Mouse (Mus musculus) hindbrain, postnatal 0 days (tissue): ENCODE data around the gene Elof1. TPM values are rescaled to one million over a fixed set of nuclear protein-coding genes. Genes with fewer than 3 reads are reported as not detected.

ENCODE experiments used
- ATAC-seq: fragments of 200-750 bp; cut with Nextera tagmentation; 2 replicates; pipeline ENCODE4 v1.8.0; 2017; ENCODE audit warnings: mild to moderate bottlenecking, moderate TSS enrichment, moderate library complexity
- DNase-seq: peaks from one replicate; pipeline ENCODE4 v3.0.0-alpha.2; 2015; ENCODE audit warnings: low spot score
- H3K27ac ChIP-seq: fragments of 300-500 bp; sonication (generic); 2 replicates; pipeline ENCODE4 v1.5.1; 2014; ENCODE audit warnings: mild to moderate bottlenecking
- H3K27me3 ChIP-seq: fragments of 300-500 bp; sonication (generic); 2 replicates; pipeline ENCODE4 v1.6.1; 2014; ENCODE audit warnings: low read length, mixed read lengths; ENCODE audit not compliant: insufficient read depth
- H3K36me3 ChIP-seq: fragments of 300-500 bp; sonication (generic); 2 replicates; pipeline ENCODE4 v1.6.1; 2014; ENCODE audit warnings: low read length, mixed read lengths; ENCODE audit not compliant: insufficient read depth
- H3K4me1 ChIP-seq: fragments of 300-500 bp; sonication (generic); 2 replicates; pipeline ENCODE4 v1.6.1; 2014; ENCODE audit warnings: antibody characterized with exemption, low read length, mixed read lengths; ENCODE audit not compliant: insufficient read depth
- H3K4me2 ChIP-seq: fragments of 300-500 bp; sonication (generic); 2 replicates; pipeline ENCODE4 v1.6.1; 2014; ENCODE audit warnings: low read depth, mild to moderate bottlenecking, low read length, moderate library complexity, mixed read lengths
- H3K4me3 ChIP-seq: fragments of 300-500 bp; sonication (generic); 2 replicates; pipeline ENCODE4 v1.5.1; 2014; ENCODE audit warnings: low read length
- H3K9ac ChIP-seq: fragments of 300-500 bp; sonication (generic); replicated peaks from 2 replicates; pipeline ENCODE4 v1.6.1; 2014; ENCODE audit warnings: mild to moderate bottlenecking, low read length, moderate library complexity, mixed read lengths
- H3K9me3 ChIP-seq: fragments of 300-500 bp; sonication (generic); 2 replicates; pipeline ENCODE4 v1.6.1; 2016; ENCODE audit warnings: low read length, mixed read lengths
- CTCF ChIP-seq: IDR thresholded peaks from 2 replicates; pipeline ENCODE4 v1.5.1; 2016; ENCODE audit warnings: antibody characterized with exemption, control low read depth, low read depth
- WGBS: fragments of 180-500 bp; shearing (Covaris S2); extraction: QIAGEN DNeasy Blood & Tissue Kit; methylation state at CpG from one replicate; pipeline ENCODE4 v1.1.7; 2014; 5-methylcytosine and 5-hydroxymethylcytosine counted together
- polyA plus RNA-seq: library from polyadenylated mRNA; unstranded; fragments of >200 nt; fragmentation: Nextera tagmentation; extraction: Ambion mirVana; gene quantifications from 2 replicates; pipeline ENCODE4 v1.2.1, GENCODE M21; 2015
- total RNA-seq: library from RNA; depleted of rRNA; stranded (reverse); fragments of >200 nt; gene quantifications from 2 replicates; pipeline ENCODE4 v1.2.3, GENCODE M21; 2014

The Elof1 gene
- total and polyA plus RNA-seq, 2 experiments from 2014 or later, result 165 to 171 TPM

- H3K27ac ChIP-seq, result no peak within 1 kb of the TSS
- H3K27me3 ChIP-seq, result peaks cover 14% of the 10 kb centered on the region
- H3K9ac ChIP-seq, result no peak within 1 kb of the TSS
- H3K4me3 ChIP-seq, result no peak within 1 kb of the TSS
- 66% methylated on average over 7 of the region's 7 CpGs for WGBS
- H3K4me2 ChIP-seq, result no peak within 1 kb of the TSS
- no peaks in the 10 kb centered on the region for H3K36me3 ChIP-seq
- no peak for TF ChIP-seq CTCF
- H3K9me3 ChIP-seq, result no peaks in the 10 kb centered on the region
- no peak for DNase-seq
- no peak for ATAC-seq
- H3K4me1 ChIP-seq, result peaks cover 7% of the 10 kb centered on the region; the same call in 1 of the 2 replicates
Observed at GRCm38 (mm10) chr9:22135644-22136390, 18.8 kb upstream of the Elof1 start, which contains the start of gene Acp5. Gene Acp5, minus strand, starts transcription at chr9:22135711.

DNA sequence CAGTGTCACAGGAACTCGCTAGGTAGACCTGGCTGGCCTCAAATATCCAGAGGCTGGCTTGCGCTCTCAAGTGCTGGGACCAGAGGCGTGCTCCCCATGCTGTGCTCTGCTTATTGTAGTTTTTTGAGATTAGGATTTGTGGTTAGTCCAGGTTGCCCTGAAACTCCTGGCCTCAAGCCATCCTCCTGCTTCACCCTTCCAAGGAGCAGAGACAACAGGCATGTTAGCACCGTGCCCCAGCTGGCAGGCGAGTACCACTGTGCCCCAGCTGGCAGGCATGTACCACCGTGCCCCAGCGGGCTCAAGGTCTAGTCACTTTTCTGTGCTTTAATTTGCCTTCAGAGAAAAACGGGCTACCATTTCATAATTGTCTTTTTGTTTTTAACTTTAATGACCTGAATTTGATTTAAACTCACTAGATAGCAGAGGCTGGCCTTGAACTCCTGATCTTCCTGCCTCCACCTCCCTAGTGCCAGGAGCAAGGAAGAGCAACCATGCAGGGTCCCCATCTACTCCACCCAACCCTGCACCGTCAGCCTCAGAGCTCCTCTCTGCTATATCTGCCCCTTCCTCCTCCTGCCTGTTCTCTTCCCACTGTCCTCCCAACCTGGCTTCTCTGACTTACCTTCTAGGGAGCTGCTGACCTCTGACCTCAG is 18.1 kb upstream of the Elof1 start:
- no peaks in the 10 kb centered on the region for H3K9me3 ChIP-seq
- no peak overlapping the region for H3K9ac ChIP-seq
- H3K27me3 ChIP-seq, result peaks cover 14% of the 10 kb centered on the region
- H3K4me1 ChIP-seq, result peaks cover 7% of the 10 kb centered on the region; the same call in 1 of the 2 replicates
- ATAC-seq, result no peak
- no peak overlapping the region for H3K4me2 ChIP-seq
- no peak for DNase-seq
- H3K4me3 ChIP-seq, result no peak overlapping the region
- H3K36me3 ChIP-seq, result no peaks in the 10 kb centered on the region
- H3K27ac ChIP-seq, result no peak overlapping the region
- no peak for TF ChIP-seq CTCF
- 64% methylated on average over 9 of the region's 9 CpGs for WGBS

- DNase-seq (no peak), ATAC-seq (no peak)
- Histone ChIP-seq H3K27ac (no peak overlapping the region), H3K4me1 (peaks cover 7% of the 10 kb centered on the region; the same call in 1 of the 2 replicates), H3K9ac (no peak overlapping the region), H3K36me3 (no peaks in the 10 kb centered on the region), H3K4me2 (no peak overlapping the region), H3K27me3 (peaks cover 14% of the 10 kb centered on the region), H3K9me3 (no peaks in the 10 kb centered on the region), H3K4me3 (no peak overlapping the region)
- WGBS, result 79% methylated on average over 7 of the region's 7 CpGs
- no peak for TF ChIP-seq CTCF
Observed at GRCm38 (mm10) chr9:22134246-22134890, 17.4 kb upstream of the Elof1 start.

DNA sequence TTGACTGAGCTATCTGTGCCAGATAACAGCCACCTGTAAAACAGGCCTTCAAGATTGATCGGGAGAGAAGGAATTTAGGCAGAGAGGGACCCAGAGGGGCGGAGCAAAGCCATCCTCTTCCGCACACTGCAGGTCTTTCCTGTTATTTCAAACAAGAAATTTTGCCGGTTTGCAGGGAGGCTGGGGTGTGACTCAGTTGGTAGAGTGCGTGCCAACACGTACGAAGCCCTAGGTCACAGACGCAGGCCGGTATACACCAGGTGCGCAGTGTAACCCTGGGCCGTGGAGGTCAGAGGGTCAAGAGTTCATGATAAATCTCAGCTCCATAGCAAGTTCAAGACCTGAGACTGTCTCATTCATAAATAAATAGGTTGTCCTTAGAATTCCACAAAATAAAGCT is 15.2 kb upstream of the Elof1 start:
- Histone ChIP-seq H3K36me3 (no peaks in the 10 kb centered on the region), H3K4me2 (no peak overlapping the region), H3K4me1 (peaks cover 7% of the 10 kb centered on the region; the same call in 1 of the 2 replicates), H3K27me3 (peaks cover 14% of the 10 kb centered on the region), H3K27ac (no peak overlapping the region), H3K9ac (no peak overlapping the region), H3K4me3 (no peak overlapping the region), H3K9me3 (no peaks in the 10 kb centered on the region)
- ATAC-seq, result no peak
- TF ChIP-seq CTCF, result no peak
- 51% methylated on average over 11 of the region's 11 CpGs for WGBS
- DNase-seq, result no peak

DNA sequence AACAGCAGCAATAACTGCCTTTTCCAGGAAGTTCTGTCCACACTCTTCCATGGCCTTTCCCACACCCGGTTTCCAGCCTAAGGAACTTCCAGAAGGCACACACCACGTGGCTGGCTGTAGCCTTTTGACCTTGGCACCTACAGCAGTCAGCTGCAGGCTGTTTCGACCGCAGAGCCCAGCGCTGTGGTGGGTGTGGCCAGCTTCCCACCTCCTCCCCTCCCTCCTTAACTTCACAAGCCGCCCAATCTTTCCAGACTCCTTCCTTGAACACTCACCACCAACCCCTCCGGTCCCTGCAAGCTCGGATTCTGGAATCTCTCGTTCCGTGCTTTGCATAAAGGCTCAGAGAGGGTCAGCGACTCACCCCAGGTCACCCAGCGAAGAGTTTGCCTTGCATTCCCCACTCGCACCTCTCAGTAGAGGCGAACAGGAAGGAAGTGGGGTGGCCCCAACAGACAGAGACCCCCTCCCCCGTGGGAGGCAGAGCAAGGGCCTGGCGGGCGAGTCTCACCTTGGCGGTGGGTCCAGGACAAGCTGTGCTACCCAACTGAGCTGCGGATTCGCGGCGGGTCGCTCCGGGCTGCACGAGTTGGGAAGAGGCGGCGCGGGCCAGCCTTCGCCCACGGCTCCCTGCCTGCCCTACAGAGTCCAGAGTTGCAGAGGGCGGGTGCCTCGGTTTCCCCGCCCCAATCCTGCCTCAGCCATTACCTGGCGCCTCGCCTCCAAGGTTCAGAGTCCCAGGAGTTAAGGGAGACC is 14.4 kb upstream of the Elof1 start:
- no peak overlapping the region for H3K9ac ChIP-seq
- H3K27me3 ChIP-seq, result peaks cover 14% of the 10 kb centered on the region
- peak overlapping the region; percentile 7; the same call in 1 of the 2 replicates for H3K4me3 ChIP-seq
- H3K36me3 ChIP-seq, result no peaks in the 10 kb centered on the region
- no peak for TF ChIP-seq CTCF
- DNase-seq (no peak), ATAC-seq (peak; percentile 27; the same call in 1 of the 2 replicates)
- 4% methylated on average over 35 of the region's 35 CpGs for WGBS
- no peaks in the 10 kb centered on the region for H3K9me3 ChIP-seq
- H3K4me2 ChIP-seq, result peak overlapping the region; percentile 36
- peaks cover 7% of the 10 kb centered on the region; the same call in 1 of the 2 replicates for H3K4me1 ChIP-seq
- H3K27ac ChIP-seq, result no peak overlapping the region
